Mouse (Mus musculus) CH12.LX (cell line): ENCODE measurements around the gene Zfyve9. TPM values are rescaled to one million over a fixed set of nuclear protein-coding genes. Genes with fewer than 3 reads are reported as not detected.

ENCODE experiments used
- DNase-seq: peaks from one replicate; pipeline ENCODE4 v3.0.0-alpha.2; 2013; ENCODE audit errors: extremely low read depth
- H3K27ac ChIP-seq: 2 replicates; pipeline ENCODE4 v1.5.1; 2012; ENCODE audit warnings: low read depth, mild to moderate bottlenecking, control low read depth, moderate library complexity; ENCODE audit not compliant: insufficient read depth
- H3K27me3 ChIP-seq: replicated peaks from 2 replicates; pipeline ENCODE3; 2012; ENCODE audit warnings: inconsistent platforms
- H3K36me3 ChIP-seq, 2 experiments: replicated peaks in 1 of 2; 2 replicates each; pipeline versions ENCODE3 to v1.6.1; 2012; ENCODE audit warnings: inconsistent platforms in 1 of 2, low read length in 1 of 2, mild to moderate bottlenecking in 1 of 2, mixed read lengths in 1 of 2, moderate library complexity in 1 of 2; ENCODE audit not compliant: control insufficient read depth in 1 of 2, insufficient read depth in 1 of 2
- H3K4me1 ChIP-seq, 2 experiments: 2 replicates each; pipeline ENCODE4 v1.6.1; 2012; ENCODE audit warnings: inconsistent platforms in 1 of 2, moderate library complexity in 1 of 2; ENCODE audit not compliant: insufficient read depth in 2 of 2, control insufficient read depth in 1 of 2
- H3K4me2 ChIP-seq: 2 replicates; pipeline ENCODE4 v1.6.1; 2012; ENCODE audit warnings: low read depth, mild to moderate bottlenecking, control low read depth; ENCODE audit not compliant: poor library complexity, insufficient read depth, severe bottlenecking
- H3K4me3 ChIP-seq, 3 experiments: fragments of 150-350 bp in 1 of 3; sonication (generic) in 1 of 3; replicated peaks in 1 of 3; 2 replicates each; pipeline versions ENCODE3 to v1.5.1; 2011 to 2012; ENCODE audit warnings: low read depth in 2 of 3, low read length in 2 of 3, mild to moderate bottlenecking in 2 of 3, moderate library complexity in 2 of 3, control low read depth in 1 of 3, improper control_type of control experiment in 1 of 3, inconsistent platforms in 1 of 3, mixed read lengths in 1 of 3; ENCODE audit not compliant: poor library complexity in 1 of 3
- H3K79me2 ChIP-seq: replicated peaks from 2 replicates; pipeline ENCODE4 v1.6.1; 2012; ENCODE audit warnings: mild to moderate bottlenecking, moderate library complexity; ENCODE audit not compliant: control insufficient read depth, poor library complexity, insufficient read depth, severe bottlenecking; ENCODE audit errors: extremely low read depth
- H3K9ac ChIP-seq: 2 replicates; pipeline ENCODE4 v1.6.1; 2012; ENCODE audit warnings: low read depth, mild to moderate bottlenecking, control low read depth, moderate library complexity; ENCODE audit not compliant: insufficient read depth
- H3K9me3 ChIP-seq: replicated peaks from 2 replicates; pipeline ENCODE3; 2012; ENCODE audit warnings: low read length, inconsistent platforms, mixed read lengths
- BHLHE40 ChIP-seq: IDR thresholded peaks from 2 replicates; pipeline ENCODE4 v1.6.1; 2011; ENCODE audit warnings: mild to moderate bottlenecking, low read depth, low read length, improper control_type of control experiment
- CHD1 ChIP-seq: IDR thresholded peaks from 2 replicates; pipeline ENCODE4 v1.6.1; 2012; ENCODE audit warnings: low read depth, low read length, improper control_type of control experiment, inconsistent platforms
- CHD2 ChIP-seq: IDR thresholded peaks from 2 replicates; pipeline ENCODE4 v1.6.1; 2011; ENCODE audit warnings: low read length, improper control_type of control experiment
- CTCF ChIP-seq, 2 experiments: IDR thresholded peaks in 1 of 2; conservative IDR thresholded peaks in 1 of 2; 2 replicates each; pipeline ENCODE4 v1.5.1; 2011 to 2012; ENCODE audit warnings: low read depth in 2 of 2, low read length in 2 of 2, improper control_type of control experiment in 1 of 2, inconsistent platforms in 1 of 2, mild to moderate bottlenecking in 1 of 2, moderate library complexity in 1 of 2
- ELF1 ChIP-seq: IDR thresholded peaks from 2 replicates; pipeline ENCODE4 v1.6.1; 2014; ENCODE audit warnings: low read depth, mild to moderate bottlenecking, inconsistent platforms, low read length, improper control_type of control experiment
- EP300 ChIP-seq: IDR thresholded peaks from 2 replicates; pipeline ENCODE4 v1.6.1; 2011; ENCODE audit warnings: low read length, improper control_type of control experiment
- ETS1 ChIP-seq: conservative IDR thresholded peaks from 2 replicates; pipeline ENCODE4 v1.6.1; 2012; ENCODE audit warnings: low read depth, mild to moderate bottlenecking, inconsistent platforms, low read length, improper control_type of control experiment, moderate library complexity
- HCFC1 ChIP-seq: IDR thresholded peaks from 2 replicates; pipeline ENCODE4 v1.6.1; 2012; ENCODE audit warnings: low read depth, mild to moderate bottlenecking, inconsistent platforms, low read length, improper control_type of control experiment
- IRF4 ChIP-seq: IDR thresholded peaks from 2 replicates; pipeline ENCODE4 v1.6.1; 2014; ENCODE audit warnings: low read depth, mild to moderate bottlenecking, inconsistent platforms, low read length, improper control_type of control experiment
- JUN ChIP-seq: IDR thresholded peaks from 2 replicates; pipeline ENCODE4 v1.6.1; 2011; ENCODE audit warnings: low read depth, mild to moderate bottlenecking, low read length, improper control_type of control experiment, moderate library complexity; ENCODE audit not compliant: insufficient read depth
- JUND ChIP-seq: conservative IDR thresholded peaks from 2 replicates; pipeline ENCODE4 v1.6.1; 2011; ENCODE audit warnings: low read depth, low read length, improper control_type of control experiment
- KAT2A ChIP-seq: IDR thresholded peaks from 2 replicates; pipeline ENCODE4 v1.6.1; 2012; ENCODE audit warnings: low read length, improper control_type of control experiment, inconsistent platforms; ENCODE audit not compliant: insufficient replicate concordance
- MAFK ChIP-seq: IDR thresholded peaks from 2 replicates; pipeline ENCODE4 v1.6.1; 2011; ENCODE audit warnings: low read length, improper control_type of control experiment; ENCODE audit not compliant: insufficient replicate concordance
- MAZ ChIP-seq: IDR thresholded peaks from 2 replicates; pipeline ENCODE4 v1.6.1; 2012; ENCODE audit warnings: low read depth, mild to moderate bottlenecking, inconsistent platforms, low read length, improper control_type of control experiment, moderate library complexity
- MEF2A ChIP-seq: IDR thresholded peaks from 2 replicates; pipeline ENCODE4 v1.6.1; 2014; ENCODE audit warnings: low read depth, mild to moderate bottlenecking, inconsistent platforms, low read length, improper control_type of control experiment, borderline replicate concordance
- MXI1 ChIP-seq: IDR thresholded peaks from 2 replicates; pipeline ENCODE4 v1.6.1; 2011; ENCODE audit warnings: mild to moderate bottlenecking, low read depth, low read length, improper control_type of control experiment
- MYC ChIP-seq: IDR thresholded peaks from 2 replicates; pipeline ENCODE4 v1.6.1; 2011; ENCODE audit warnings: low read depth, mild to moderate bottlenecking, improper control_type of control experiment, low read length
- NELFE ChIP-seq: IDR thresholded peaks from 2 replicates; pipeline ENCODE4 v1.6.1; 2011; ENCODE audit warnings: low read depth, low read length, improper control_type of control experiment
- NRF1 ChIP-seq: IDR thresholded peaks from 2 replicates; pipeline ENCODE4 v1.6.1; 2014; ENCODE audit warnings: low read depth, mild to moderate bottlenecking, inconsistent platforms, low read length, improper control_type of control experiment, moderate library complexity
- PAX5 ChIP-seq: IDR thresholded peaks from 2 replicates; pipeline ENCODE4 v1.6.1; 2012; ENCODE audit warnings: low read length, inconsistent platforms, mixed read lengths
- POLR2A ChIP-seq: IDR thresholded peaks from 2 replicates; pipeline ENCODE4 v1.6.1; 2011; ENCODE audit warnings: low read depth, mild to moderate bottlenecking, improper control_type of control experiment, low read length
- POLR2AphosphoS2 ChIP-seq: IDR thresholded peaks from 2 replicates; pipeline ENCODE4 v1.6.1; 2011; ENCODE audit warnings: low read depth, low read length, improper control_type of control experiment
- RAD21 ChIP-seq: IDR thresholded peaks from 2 replicates; pipeline ENCODE4 v1.6.1; 2011; ENCODE audit warnings: low read depth, mild to moderate bottlenecking, low read length, improper control_type of control experiment, moderate library complexity
- RCOR1 ChIP-seq: conservative IDR thresholded peaks from 2 replicates; pipeline ENCODE4 v1.6.1; 2012; ENCODE audit warnings: low read depth, mild to moderate bottlenecking, inconsistent platforms, low read length, improper control_type of control experiment
- SIN3A ChIP-seq: IDR thresholded peaks from 2 replicates; pipeline ENCODE4 v1.6.1; 2012; ENCODE audit warnings: low read length, improper control_type of control experiment, inconsistent platforms
- SMC3 ChIP-seq: IDR thresholded peaks from 2 replicates; pipeline ENCODE4 v1.6.1; 2011; ENCODE audit warnings: low read depth, low read length, improper control_type of control experiment
- TBP ChIP-seq: conservative IDR thresholded peaks from 2 replicates; pipeline ENCODE4 v1.6.1; 2011; ENCODE audit warnings: low read depth, low read length, improper control_type of control experiment
- TCF12 ChIP-seq: IDR thresholded peaks from 2 replicates; pipeline ENCODE4 v1.6.1; 2014; ENCODE audit warnings: low read depth, mild to moderate bottlenecking, inconsistent platforms, low read length, improper control_type of control experiment
- UBTF ChIP-seq: IDR thresholded peaks from 2 replicates; pipeline ENCODE4 v1.6.1; 2012; ENCODE audit warnings: low read depth, mild to moderate bottlenecking, inconsistent platforms, low read length, improper control_type of control experiment, moderate library complexity
- USF2 ChIP-seq: conservative IDR thresholded peaks from 2 replicates; pipeline ENCODE4 v1.6.1; 2011; ENCODE audit warnings: low read depth, low read length, improper control_type of control experiment
- ZC3H11A ChIP-seq: IDR thresholded peaks from 2 replicates; pipeline ENCODE4 v1.6.1; 2012; ENCODE audit warnings: low read depth, mild to moderate bottlenecking, inconsistent platforms, low read length, improper control_type of control experiment
- ZKSCAN1 ChIP-seq: IDR thresholded peaks from 2 replicates; pipeline ENCODE4 v1.6.1; 2012; ENCODE audit warnings: low read depth, inconsistent platforms, low read length, improper control_type of control experiment, borderline replicate concordance
- ZMIZ1 ChIP-seq: IDR thresholded peaks from 2 replicates; pipeline ENCODE4 v1.6.1; 2012; ENCODE audit warnings: low read depth, mild to moderate bottlenecking, inconsistent platforms, low read length, improper control_type of control experiment
- ZNF384 ChIP-seq: IDR thresholded peaks from 2 replicates; pipeline ENCODE4 v1.6.1; 2012; ENCODE audit warnings: low read depth, low read length, improper control_type of control experiment, inconsistent platforms
- dilution Hi-C: fragments of 300-500 bp; cut with MboI; formaldehyde crosslinking; loops from 2 replicates; pipeline ENCODE4 v1.14.3; 2020; ENCODE audit warnings: low sequenced_read_pairs; ENCODE audit not compliant: extremely low pct_unique_long_range_greater_than_20kb, extremely low pct_ligation_motif_present
- in situ Hi-C: fragments of 300-500 bp; cut with MboI; formaldehyde crosslinking; loops from 3 replicates; pipeline ENCODE4 v1.14.3; 2019; ENCODE audit warnings: low sequenced_read_pairs, low pct_ligation_motif_present, low pct_unique_long_range_greater_than_20kb, mixed read lengths
- polyA plus RNA-seq: library from polyadenylated mRNA; unstranded; fragments of >175 nt; gene quantifications from 2 replicates; pipeline ENCODE4 v1.2.1, GENCODE M21; 2012; ENCODE audit warnings: low read depth; ENCODE audit not compliant: insufficient read length
- total RNA-seq, 2 experiments: library from RNA; depleted of rRNA; stranded (reverse); fragments of 300-350 nt in 1 of 2; fragments of >200 nt in 1 of 2; gene quantifications; 2 replicates each; pipeline ENCODE4 v1.2.3; 2012 to 2014

Gene Zfyve9
- total RNA-seq (2012; rRNA removed) (2.5 and 2.8 TPM in 2 replicates), total RNA-seq (2014; rRNA removed) (0.83 and 0.89 TPM in 2 replicates), polyA plus RNA-seq (1.6 and 1.7 TPM in 2 replicates)

DNA sequence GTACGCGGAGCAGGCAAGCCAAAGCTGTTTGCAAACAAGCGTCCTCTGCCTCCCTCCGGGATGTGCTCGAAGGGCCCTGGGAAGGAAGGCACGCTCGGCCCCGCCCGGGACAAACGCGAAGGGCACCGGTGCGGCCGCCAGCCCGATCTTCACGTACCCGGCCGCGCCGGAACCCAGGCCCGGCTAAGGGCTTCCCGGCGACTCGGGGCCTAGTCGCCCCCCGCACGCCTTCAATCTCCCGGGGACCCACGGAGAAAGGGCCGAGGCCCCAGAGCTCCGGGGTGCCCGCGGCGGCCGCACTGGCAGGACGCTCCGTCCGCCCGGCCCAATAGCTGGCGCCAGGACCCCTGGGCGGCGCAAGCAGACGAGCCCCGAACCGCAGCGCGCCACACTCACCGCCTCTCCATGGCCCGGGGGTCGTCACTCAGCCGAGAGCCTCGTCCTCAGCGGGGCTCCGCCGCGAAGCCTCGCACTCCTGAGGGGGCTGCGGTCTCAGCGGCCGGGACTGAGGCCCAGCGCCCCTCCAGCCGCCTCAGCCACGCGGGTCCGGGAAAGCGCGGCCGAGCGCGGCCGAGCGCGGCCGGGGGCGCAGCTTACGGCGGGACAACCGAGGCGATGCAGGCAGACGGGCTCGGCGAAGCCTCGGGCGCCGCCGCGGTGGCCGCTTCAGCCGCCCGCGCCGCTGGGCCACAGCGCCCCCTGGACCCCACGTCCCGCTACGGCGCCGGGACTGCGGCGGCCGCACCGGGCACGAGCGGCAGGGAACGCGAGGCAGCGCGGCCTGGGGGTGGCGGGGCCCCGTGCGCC is at the start of gene Zfyve9:
Zfyve9 (minus strand) TSS at position 742 of the 807 bp plus-strand sequence.
- Histone ChIP-seq H3K79me2 (no peaks in the 10 kb centered on the region), H3K27ac (no peak within 1 kb of the TSS), H3K9me3 (no peaks in the 10 kb centered on the region), H3K4me3 (peak within 1 kb of the TSS; percentile 50 to 61 (median 61)), H3K36me3 (no peaks in the 10 kb centered on the region), H3K4me2 (peak within 1 kb of the TSS; percentile 73), H3K27me3 (peaks cover 12% of the 10 kb centered on the region), H3K4me1 (peaks cover 2 to 19% of the 10 kb centered on the region in 2 experiments; a peak in 3 of 4 replicates), H3K9ac (peak within 1 kb of the TSS; percentile 25)
- in situ Hi-C loops (loop anchor here (10.0 kb wide), 1 partner anchor 85 kb away; no protein-coding TSS in a partner anchor), dilution Hi-C loops (no loop called here)
- no peak for TF ChIP-seq ZC3H11A
- TF ChIP-seq HCFC1, result no peak
- TF ChIP-seq ZMIZ1, result no peak
- peak in 1 of 2 experiments; percentile 57; a peak in 2 of 4 replicates for TF ChIP-seq CTCF (conservative IDR thresholded peaks at IDR 0.05 in 1 of 2, IDR thresholded peaks at IDR 0.05 in 1 of 2; ENCODE audit: low read depth in 2 of 2, low read length in 2 of 2)
- peak; percentile 15; the same call in 1 of the 2 replicates for TF ChIP-seq NRF1
- no peak for TF ChIP-seq SMC3
- peak; percentile 8 for TF ChIP-seq RAD21
- peak; percentile 72 for TF ChIP-seq UBTF
- TF ChIP-seq ZKSCAN1, result no peak
- TF ChIP-seq KAT2A, result no peak
- no peak for TF ChIP-seq ETS1
- TF ChIP-seq TBP, result no peak
- TF ChIP-seq MAFK, result no peak
- TF ChIP-seq MXI1, result no peak
- no peak for TF ChIP-seq MYC
- TF ChIP-seq IRF4, result no peak
- no peak for TF ChIP-seq NELFE
- TF ChIP-seq EP300, result no peak
- TF ChIP-seq MEF2A, result 0 out of 2 replicates have a peak, but pooled peaks have one; percentile 43
- TF ChIP-seq SIN3A, result 0 out of 2 replicates have a peak, but pooled peaks have one; percentile 26
- no peak for TF ChIP-seq PAX5
- no peak for TF ChIP-seq POLR2AphosphoS2
- peak; percentile 31; the same call in 1 of the 2 replicates for TF ChIP-seq TCF12
- no peak for TF ChIP-seq POLR2A
- no peak for TF ChIP-seq MAZ
- TF ChIP-seq RCOR1, result no peak
- no peak for TF ChIP-seq JUN
- no peak for TF ChIP-seq ELF1
- TF ChIP-seq USF2, result no peak
- peak; percentile 60; the same call in 1 of the 2 replicates for TF ChIP-seq BHLHE40
- TF ChIP-seq CHD1, result no peak
- TF ChIP-seq CHD2, result no peak
- TF ChIP-seq ZNF384, result no peak
- no peak for TF ChIP-seq JUND
- no peak for DNase-seq
